Mouse (Mus musculus) erythroblast, adult 5-6 weeks (primary cell): ENCODE data around the gene Ylpm1. TPM values are rescaled to one million over a fixed set of nuclear protein-coding genes. Genes with fewer than 3 reads are reported as not detected.

Source experiments
- ATAC-seq: replicated peaks from 2 replicates; pipeline ENCODE4 v1.8.0; 2016; ENCODE audit warnings: moderate number of reproducible peaks, mild to moderate bottlenecking, moderate TSS enrichment, inconsistent platforms; ENCODE audit not compliant: poor library complexity, low FRiP score, severe bottlenecking
- total RNA-seq, 2 experiments: library from RNA; stranded (forward) in 1 of 2; stranded (reverse) in 1 of 2; fragments of 150-400 nt in 1 of 2; fragments of 200-764, 138-1000 nt in 1 of 2; gene quantifications; 2 replicates each; pipeline versions ENCODE4 v1.2.3 to v1.2.4; 2015 to 2017; ENCODE audit warnings: low replicate concordance in 2 of 2

Ylpm1 gene
- total RNA-seq (2015; ENCODE audit: low replicate concordance) = 25.1 and 28.4 TPM in 2 replicates
- total RNA-seq (2017; ENCODE audit: low replicate concordance) = 17.2 and 46.0 TPM in 2 replicates

DNA sequence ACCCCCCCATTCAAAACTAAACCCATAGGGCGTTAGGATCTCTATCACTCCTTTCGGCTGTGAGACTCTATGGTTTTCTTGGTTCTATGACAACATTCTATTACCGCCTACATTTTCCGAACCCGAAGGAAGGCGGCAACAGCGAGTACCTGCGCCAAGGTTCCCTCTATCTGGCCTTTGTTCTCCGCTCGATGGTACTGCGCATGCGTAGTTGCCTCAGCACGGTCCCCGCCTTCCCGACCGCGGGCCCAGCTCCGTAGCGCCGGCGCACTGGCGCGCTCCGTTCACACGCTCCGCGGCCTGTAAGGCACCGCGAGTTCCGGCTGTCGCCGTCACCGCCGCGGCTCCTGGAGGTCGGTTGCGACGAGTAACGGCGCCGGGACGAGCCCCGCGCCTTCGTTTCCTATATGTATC is at the start of gene Ylpm1:
Ylpm1 (plus strand) TSS at position 239 of the 414 bp plus-strand sequence.
- peak; percentile 94 for ATAC-seq

DNA sequence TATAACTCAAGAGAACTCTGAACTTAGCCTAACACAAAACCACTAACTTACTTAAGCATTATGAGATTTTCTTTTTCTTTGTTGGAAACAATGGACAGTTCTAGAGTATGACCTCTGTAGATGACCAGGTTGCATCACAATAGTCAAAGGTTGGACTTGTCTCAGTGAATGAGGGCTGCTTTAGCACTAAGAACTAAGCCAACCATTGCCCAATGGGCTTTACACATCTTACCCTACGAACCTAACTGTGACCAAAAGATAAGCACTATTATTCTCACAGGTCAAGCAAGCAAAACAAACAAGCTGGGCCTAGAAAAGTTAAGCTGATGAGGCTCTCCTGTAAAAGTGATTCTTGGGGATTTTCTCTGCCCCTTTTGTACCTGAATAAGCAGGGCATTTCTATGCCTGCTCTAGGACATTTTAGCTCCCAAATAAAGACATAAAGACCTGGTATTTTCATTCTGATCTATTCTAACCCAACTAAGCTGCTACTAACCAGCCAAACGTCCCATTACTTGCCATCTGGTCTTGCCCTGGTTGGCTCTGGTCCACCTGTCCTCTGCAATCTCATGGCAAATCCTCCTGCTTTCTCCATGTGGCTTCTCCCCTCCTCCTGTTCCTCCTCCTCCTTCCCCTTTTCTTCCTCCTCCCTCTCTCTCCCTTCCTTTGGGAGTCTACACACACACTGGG is 48.1 kb upstream of the Ylpm1 start:
- ATAC-seq = no peak

DNA sequence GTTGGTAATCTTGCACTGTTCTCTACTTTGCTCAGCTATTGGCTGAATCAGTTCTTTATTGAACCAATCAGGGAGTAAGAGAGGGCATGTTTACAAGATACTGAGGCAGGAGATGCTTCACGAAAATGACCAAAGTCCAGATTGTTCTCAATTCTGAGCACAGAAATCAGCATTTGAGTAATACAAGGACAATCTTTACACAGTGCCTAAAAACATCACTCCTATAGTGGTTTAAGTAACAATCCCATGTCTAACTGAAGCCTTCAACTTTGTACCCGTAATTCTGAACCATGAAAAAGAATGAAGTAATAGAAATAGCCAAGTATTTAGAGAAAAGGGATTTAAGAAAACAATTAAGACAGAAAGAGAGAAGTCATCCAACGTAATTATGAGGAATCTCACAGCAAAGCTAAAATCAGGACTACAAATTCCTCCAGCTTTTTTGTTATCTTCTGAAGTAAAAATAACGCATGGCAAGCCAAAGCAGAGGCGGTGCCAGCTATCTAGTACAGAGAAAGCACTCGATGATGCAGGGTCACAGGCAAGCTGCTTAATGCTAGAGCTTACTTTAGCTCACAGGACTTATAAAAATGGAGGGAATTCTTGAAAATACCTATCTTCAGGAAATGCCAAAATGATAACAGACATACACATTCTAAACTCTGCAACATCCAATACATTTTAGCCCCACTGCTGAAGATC is 47.4 kb upstream of the Ylpm1 start:
- no peak for ATAC-seq

DNA sequence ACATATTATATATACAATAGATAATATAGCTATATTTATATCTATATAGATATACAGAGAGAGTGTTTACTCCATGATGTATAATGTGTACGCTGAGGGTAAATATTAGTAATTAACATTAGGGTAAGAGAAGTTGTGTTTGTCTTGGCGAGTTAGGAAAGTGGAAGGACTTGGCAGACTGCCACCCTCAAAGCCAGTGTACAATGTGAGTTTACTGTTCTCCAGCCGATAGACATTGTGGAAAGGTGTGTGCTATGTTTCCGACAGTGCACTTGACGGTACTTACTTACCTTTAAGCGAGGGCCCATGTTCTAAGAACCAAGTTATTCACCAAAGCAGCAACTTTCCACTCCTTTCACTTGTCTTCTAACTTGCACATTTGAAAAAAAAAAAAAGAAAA is 45.4 kb upstream of the Ylpm1 start:
- no peak for ATAC-seq

DNA sequence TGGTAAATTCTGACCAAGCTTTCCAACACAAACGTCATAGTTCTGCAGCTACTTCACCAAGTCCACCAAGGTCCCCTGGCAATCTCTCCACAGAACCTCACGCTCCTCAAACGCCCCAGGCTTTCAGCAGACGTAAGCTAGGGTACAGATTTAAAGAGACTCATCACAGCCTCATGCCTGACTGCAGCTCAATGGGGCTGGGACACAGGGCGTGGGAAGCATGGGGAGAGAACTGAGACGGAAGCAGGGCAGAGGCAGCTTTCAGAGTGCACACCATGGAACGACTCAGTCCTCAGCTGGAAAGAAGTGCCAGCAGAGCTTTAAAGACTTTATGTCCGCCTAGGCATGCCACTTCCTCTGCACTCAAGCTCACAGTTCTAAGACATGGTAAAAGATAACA is 44.6 kb upstream of the Ylpm1 start:
- ATAC-seq = no peak

DNA sequence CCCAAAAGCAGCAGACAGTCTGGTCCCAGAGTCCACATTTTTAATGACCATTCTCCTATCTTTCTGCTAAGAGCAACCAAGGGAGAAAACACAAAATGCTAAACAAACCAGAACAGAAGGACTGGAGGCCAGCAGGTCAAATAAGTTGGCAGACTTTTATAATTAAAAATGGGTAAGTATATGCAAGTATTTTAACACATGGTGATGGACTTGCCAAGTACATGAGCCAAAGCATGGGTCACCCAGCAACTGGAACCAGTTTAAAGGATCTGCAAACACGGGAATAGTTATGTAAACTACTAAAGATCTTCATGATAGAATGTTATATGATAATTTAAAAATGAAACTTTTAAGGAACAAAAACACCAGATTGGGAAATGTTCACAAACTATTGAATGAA is 43.8 kb upstream of the Ylpm1 start:
- no peak for ATAC-seq

DNA sequence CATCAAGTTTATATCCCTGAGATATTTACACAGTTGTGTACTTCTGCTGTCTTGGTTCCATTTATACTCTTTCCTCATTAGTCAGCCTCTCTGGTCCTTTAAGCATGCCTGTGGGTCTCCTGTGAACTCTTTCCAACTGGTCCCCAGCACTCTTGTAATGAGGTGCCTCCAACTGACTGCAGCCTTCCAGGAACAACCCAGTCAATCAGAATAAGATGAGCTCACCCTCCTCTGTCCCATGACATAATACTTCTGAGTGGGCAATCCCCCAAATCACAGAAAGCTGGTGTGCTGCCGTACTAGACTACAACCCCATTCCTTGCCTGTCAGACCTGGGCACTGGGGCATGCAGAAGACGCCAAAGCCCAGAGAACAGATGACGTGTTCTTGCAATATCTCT is 39.8 kb upstream of the Ylpm1 start:
- no peak for ATAC-seq

DNA sequence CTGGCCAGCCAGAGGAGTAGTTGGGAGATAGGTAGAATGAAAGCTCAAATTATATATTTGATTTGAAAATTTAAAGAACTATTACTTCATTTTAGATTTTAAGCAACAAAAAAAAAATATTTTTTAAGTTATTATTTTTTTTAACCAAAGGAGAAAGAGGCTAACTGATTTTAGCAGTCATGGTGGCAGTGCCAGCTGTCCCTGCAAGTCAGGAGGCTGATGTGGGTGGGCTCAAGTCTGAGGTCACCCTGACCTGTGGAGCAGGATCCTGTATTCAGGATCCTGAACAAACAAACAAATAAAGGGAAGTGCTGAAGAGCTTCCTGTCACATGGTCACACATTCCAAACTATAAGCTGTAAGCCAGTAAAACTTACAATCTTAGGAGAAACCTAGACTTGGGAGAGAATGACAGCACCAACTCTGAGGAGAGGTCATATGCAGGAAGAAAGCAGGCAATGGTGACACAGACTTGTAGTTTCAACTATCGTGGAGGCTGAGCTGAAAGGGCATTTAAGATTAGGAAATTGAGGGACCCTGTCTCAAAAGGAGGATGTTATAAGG is 37.2 kb upstream of the Ylpm1 start:
- ATAC-seq = no peak

DNA sequence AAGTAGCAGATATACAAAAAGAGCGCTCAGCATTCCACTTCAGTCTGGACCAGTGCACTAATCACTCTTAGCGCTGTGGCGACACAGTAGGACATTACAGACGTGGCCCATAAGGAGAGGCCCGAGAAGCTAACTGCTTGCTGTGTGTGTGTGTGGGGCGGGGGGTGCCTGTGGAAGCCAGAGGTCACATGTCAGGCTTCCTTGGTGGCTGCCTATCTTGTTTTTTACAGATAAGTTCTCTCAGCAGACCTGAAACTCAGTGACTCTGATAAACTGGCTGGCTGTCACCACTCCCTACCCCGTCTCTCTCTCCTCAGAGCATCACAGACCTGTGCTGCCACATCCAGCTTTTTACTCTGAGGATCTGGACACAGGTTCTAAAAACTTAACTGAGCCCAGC is 33.5 kb upstream of the Ylpm1 start:
- ATAC-seq = peak; percentile 96

DNA sequence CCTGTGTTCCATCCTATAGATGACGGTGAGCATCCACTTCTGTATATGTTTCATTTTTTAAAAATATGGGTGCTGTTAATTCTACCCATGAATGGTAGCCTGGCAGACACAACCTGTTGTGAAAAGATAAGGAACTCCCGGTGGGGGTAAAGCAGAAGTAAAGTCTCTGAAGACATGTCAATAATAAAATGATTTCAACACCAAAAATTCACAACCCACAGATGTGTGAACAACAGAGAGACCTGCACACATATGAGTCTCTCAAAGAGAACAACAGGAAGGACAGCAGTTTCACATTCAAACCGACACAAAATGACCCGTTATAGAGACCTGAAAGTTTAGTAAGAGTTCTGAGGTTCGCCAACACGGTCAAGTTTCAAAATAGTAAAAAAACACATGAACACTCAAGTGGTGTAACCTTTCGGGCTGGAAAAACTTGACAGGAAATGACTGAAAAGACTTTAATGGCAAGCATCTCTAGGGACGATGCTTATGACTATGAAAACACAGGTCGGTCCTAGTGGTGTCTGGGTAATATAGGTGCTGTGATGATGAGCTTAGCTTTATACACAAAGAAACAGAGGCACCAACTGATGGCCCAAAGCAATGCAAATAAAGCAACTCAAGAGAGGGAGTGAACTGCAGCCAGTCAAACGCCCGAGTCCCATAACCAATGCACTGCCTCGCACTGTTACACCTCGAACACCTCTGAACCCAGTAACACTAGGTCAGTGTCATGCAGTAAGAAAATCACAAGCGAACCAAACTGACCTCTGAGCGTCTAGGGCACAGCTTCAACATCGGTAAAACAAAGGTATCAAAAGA is 27.1 kb upstream of the Ylpm1 start:
- ATAC-seq = peak; percentile 62

DNA sequence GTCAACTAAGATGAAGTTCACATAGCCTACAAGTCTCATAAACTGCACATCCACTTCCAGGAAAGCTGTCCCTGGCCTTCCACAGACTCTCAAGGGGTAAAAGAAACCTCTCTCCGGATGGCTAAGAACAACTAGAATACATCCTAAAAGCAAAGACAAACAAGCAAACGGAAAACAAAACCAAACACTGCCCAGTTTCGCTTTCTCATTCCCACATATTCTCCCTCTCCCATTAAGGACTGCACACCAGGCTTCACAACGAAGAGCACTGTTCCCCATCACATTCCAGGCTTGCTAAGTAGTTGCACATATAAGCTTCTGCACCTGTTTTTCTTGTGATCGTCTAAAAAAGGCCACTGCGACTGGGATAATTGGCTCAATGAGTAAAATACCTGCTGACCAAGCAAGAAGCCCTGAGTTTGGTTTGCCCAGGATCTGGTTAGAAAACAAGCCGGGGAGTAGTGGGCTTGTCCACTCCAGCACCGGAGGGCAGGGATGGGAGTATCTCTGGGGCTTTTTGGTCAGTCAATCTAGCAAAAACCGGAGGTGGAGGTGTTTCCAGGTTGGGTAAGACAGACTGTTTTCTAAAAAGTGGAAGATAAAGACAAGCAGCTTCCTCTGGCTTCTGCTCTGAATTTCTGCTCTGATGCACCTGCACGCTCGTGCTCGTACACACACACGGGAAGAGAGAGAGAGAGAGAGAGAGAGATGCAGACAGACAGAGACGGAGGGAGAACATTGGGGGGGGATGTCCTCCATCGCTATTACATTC is 26.3 kb upstream of the Ylpm1 start:
- peak; percentile 29 for ATAC-seq

DNA sequence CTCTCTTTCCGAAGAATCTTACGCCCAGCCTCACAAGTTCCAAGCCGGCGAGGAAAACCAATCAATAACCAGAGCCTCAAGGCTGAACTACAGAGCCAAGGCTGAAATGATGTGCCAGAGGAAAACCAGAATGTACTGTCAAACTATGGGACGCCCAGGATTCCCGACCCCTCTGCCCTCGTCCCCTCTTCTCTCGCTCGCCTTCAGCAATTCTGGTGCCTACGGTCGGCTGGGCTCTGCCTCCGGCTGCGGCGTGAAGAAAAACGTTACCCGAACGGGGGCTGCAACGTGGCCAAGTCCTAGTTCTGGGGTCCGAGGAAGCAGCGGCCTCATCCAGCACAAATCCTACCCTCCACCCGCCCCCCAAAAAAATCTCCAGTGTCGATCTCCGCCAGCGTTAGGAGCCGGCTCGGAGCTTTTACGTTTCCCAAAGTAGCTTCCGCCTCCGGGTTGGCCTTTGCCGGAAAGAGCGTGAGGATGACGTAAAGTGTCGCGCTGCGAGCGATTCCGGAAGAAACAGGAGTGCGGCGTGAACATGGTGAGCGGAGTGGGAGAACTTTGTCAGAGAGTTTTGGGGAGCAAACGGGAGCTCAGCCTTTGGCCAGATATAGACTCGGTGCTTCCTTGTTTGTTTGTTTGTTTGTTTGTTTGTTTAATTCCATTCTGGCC is 25.6 kb upstream of the Ylpm1 start, which contains the start of the genes Fcf1 and Arel1:
Fcf1 (plus strand) TSS at position 470 of the 669 bp plus-strand sequence.
Arel1 (minus strand) TSS at position 473 of the 669 bp plus-strand sequence.
- ATAC-seq = peak; percentile 79

DNA sequence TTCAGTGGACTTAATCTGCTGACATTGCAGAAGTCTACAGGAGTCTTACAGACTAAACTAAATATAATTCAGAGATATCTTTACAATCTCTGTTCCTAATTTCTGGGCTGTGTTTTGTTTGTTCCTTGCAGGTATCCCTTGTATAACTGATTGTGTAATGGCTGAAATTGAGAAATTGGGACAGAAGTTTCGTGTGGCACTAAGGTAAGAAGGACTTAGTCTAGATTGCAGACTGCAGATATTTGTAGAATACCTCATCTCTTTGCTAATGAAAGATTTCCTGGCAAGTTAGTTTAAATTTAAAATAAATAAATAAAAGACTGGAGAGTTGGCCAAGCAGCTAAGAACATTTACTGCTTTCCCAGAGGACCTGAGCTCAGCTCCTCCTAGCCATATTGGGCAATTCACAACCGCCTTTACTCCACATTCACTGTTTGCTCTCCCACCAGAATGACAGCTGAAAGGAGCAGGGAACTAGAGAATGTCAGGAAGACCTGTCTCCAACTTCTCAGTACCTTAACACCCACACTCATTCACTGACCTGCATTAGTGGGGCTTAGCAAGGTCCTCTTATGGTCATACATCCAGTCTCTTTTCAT is 16.8 kb upstream of the Ylpm1 start:
- ATAC-seq = no peak

DNA sequence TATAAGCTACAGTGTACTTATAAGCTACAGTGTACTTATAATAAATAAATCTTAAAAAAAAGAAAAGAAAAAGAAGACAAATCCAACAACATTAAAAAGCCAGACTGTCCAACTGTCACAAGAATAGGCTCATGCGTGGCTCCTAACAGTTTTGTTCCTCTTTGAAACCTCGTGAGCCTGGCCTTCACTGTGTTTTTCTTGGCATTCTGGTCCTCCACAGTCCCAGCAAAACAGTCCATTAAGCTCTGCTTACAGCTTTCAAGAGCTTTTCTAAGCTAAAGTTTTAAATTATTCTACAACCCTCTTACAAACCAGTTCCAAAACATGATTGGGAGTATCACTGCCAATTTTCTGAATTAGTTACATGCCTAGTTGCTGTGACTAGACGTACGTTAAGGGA is 6.7 kb upstream of the Ylpm1 start:
- no peak for ATAC-seq

DNA sequence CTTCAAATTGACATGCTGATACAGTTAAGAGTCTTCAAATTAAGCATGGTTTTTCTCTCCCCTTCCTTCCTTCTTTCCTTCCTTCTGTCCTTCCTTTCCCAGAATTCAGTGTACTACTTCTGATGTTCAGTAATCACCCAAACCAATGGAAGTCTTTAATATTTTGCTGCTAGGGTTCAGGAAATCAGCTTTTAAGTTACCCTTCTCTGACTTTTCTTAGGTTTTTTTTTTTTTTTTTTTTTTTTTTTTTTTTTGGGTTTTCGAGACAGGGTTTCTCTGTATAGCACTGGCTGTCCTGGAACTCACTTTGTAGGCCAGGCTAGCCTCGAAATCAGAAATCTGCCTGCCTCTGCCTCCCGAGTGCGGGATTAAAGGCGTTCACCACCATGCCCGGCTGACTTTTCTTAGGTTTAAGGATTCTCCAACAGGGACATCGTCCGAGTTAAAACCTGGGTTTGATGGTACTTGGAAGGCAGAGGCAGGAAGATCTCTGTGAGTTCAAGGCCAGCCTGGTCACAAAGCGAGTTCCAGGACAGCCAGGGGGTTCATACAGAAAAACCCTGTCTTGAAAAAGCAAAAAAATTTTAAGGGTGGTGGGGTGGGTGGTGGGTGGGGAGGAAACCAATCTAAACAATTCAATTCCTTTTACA is 884 bp upstream of the Ylpm1 start:
- ATAC-seq = no peak

DNA sequence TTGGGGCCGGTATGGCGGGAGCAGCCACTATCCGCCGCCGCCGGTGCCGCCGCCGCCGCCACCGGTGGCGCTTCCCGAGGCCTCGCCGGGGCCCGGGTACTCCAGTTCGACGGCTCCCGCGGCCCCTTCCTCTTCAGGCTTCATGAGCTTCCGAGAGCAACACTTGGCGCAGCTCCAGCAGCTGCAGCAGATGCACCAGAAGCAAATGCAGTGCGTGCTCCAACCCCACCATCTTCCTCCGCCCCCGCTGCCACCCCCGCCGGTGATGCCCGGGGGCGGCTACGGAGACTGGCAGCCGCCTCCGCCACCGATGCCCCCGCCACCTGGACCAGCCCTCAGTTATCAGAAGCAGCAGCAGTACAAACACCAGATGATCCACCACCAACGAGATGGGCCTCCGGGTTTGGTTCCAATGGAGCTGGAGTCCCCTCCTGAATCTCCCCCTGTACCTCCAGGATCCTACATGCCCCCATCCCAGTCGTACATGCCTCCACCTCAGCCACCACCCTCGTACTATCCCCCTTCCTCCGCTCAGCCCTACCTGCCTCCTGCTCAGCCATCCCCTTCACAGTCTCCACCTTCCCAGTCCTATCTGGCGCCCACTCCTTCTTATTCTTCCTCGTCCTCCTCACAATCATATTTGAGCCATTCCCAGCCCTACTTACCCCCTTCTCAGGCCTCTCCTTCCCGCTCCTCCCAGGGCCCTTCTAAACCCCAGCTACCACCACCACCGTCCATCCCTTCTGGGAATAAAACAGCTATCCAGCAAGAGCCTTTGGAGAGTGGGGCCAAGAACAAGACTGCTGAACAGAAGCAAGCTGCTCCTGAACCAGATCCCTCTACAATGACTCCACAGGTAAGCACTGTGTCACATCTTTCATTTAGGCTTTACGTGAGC is 629 bp downstream of the Ylpm1 start:
- ATAC-seq = peak; percentile 77

DNA sequence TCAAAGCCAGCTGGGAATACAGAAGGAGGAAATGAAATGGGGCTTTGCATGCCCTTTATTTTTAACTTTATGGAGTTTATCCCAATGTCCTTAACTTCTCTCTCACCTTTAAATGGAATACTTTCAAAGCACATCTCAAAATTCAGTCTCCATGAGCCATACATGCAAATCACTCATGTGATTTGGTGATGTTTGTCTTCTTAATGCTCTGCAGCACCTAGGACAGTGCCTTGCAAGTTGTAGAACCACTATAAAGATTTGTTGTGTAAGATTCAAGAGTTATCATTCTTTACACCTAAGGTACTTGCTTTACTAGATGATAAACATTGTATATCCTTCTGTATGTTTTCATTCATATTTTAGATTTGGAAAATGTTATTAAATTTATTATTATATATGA is 2.9 kb downstream of the Ylpm1 start:
- no peak for ATAC-seq
